Mouse (Mus musculus): ENCODE measurements around the gene En1.

En1 gene

DNA sequence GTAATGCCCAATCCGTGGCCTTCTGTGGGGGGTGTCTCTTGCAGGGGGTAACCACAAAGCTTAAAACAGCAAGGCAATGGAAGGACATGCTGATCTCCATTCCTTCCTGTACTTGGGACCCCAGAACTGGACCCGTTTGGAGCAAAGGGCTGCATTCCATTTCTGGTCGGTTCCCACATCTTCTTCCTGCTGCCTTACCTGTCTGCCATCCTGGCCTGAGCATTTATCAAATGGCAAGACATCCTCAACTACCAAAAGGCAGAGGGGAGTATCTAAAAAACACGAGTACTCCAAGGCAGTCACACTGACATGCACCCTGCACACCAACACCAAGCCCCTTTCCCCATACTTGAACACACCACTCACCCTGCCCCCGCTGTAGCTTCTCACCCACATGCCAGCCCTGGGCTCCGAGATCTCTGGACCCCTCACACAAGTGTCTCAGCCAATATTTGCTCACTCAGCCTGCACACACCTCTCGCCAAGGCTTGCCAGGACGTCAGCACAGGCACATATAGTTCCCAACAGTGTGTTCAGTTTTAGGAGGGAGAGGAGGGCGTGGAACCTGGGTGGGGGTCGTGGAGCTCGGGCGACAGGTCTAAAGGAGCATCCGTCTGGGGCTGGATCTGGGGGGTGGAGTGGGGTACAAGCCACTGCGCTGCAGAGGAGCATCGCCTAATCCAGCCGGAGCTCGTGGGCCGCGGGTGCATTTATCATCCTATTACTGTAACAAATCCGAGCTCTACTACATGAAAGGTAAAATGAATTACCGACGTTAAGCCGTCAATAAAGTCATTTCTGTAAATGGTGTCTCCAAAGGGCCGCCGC, 2.7 kb upstream of the En1 start:
- no peak for DNase-seq (ENCODE audit: extremely low read depth, insufficient read length, low spot score)

DNA sequence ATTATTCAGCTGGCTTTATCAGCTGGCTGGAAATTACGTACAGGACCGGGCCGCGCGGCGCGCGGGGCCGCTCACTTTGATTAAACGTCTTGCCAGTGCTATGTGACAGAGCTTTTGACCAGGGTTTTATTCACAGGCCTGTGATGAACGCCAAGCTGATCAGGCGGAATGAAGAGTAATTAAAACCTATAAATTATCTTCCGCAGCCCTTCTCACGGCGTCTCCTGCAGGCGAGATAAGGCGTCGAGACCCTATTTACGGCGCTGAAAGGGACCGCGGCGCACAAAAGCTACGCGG, 2.1 kb upstream of the En1 start:
- DNase-seq (ENCODE audit: extremely low read depth, insufficient read length, low spot score): no peak

DNA sequence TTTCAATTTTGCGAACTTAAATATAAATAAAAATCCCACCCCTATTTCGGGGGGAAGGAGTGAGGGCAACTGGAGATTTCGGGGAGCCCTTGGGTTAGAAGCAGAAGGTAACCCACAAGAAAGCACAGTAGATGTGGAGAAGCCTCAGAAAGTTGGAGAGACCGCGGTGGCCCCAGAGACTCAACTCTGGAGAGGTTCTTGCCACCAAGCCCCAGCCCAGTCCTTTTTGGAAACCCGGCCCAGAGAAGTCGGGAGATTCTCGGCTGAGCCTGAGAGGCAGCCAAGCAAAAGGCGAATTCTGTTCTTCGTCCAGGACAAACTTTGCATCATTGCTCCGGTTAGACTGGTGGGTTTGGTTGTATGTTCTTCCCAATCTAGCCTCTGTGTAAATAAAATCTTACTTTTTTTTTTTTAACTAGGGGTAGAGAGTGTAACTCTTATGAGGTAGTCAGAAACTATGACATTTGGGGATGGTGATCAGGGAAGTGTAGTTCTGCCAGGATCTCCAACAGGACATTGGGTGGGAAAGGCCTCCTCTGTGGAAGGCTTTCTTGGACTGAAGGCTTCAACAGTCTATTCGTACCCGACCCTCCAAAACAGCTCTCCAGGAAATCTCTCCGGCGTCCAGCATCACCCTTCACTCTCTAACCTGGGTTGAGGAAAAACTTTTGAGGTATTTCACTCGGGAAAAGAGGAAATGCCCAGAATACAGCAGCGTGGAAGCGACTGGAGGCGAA, 1.5 kb upstream of the En1 start:
- DNase-seq (ENCODE audit: extremely low read depth, insufficient read length, low spot score): no peak

DNA sequence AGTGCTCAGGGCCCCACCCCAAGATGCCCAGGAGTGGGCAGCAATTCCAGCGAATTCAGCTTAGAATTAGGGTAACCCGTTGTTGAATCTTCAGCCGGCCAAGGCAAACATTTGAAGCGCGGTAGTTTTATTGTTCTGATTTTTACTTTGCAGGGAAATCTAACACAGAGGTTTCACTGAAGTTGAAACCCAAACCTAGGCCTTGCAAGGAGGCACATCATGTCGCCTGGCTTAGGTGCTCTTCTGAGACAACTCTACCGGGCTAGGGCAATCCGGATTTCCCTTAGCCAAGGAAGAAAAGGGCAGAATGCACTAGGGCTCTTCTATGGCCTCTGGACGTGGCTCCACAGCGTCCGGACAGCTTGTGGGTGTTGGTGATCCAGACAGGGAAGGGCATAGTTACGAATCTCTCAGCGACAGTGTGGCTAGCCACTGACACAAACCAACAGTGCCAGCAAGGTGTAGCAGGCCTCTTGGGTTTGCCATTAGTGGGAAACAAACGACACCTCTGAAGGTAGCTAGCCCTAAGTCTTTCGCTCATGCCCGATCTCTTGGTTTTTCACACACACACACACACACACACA, 873 bp upstream of the En1 start:
- DNase-seq (ENCODE audit: extremely low read depth, insufficient read length, low spot score): no peak

DNA sequence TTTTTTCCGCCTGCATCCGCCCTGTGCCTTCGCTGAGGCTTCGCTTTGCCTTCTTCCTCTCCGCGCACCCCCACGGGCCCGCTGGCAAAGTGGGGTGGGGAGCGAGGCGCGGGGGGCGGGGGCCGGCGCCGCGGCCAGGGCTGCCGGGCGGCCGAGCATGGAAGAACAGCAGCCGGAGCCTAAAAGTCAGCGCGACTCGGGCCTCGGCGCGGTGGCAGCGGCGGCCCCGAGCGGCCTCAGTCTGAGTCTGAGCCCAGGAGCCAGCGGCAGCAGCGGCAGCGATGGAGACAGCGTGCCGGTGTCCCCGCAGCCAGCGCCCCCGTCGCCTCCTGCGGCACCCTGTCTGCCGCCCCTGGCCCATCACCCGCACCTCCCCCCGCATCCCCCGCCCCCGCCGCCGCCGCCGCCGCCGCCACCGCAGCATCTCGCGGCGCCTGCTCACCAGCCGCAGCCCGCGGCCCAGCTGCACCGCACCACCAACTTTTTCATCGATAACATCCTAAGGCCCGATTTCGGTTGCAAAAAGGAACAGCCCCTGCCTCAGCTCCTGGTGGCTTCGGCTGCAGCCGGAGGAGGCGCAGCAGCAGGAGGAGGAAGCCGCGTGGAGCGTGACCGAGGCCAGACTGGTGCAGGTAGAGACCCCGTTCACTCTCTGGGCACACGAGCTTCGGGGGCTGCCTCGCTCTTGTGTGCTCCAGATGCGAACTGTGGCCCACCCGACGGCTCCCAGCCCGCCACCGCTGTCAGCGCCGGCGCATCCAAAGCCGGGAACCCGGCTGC, 848 bp downstream of the En1 start:
- DNase-seq (ENCODE audit: extremely low read depth, insufficient read length, low spot score): no peak

DNA sequence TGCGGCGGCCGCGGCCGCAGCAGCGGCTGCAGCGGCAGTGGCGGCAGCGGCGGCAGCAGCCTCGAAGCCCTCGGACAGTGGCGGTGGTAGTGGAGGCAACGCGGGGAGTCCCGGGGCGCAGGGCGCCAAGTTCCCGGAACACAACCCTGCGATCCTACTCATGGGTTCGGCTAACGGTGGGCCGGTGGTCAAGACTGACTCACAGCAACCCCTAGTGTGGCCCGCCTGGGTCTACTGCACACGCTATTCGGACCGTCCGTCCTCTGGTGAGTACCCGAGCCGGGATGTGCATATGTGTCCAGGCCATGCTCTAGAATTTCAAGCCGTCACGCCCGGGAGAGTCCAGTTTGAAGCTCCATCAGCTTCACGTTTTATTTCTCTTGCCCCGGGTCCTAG, 1.4 kb downstream of the En1 start:
- DNase-seq (ENCODE audit: extremely low read depth, insufficient read length, low spot score): no peak

DNA sequence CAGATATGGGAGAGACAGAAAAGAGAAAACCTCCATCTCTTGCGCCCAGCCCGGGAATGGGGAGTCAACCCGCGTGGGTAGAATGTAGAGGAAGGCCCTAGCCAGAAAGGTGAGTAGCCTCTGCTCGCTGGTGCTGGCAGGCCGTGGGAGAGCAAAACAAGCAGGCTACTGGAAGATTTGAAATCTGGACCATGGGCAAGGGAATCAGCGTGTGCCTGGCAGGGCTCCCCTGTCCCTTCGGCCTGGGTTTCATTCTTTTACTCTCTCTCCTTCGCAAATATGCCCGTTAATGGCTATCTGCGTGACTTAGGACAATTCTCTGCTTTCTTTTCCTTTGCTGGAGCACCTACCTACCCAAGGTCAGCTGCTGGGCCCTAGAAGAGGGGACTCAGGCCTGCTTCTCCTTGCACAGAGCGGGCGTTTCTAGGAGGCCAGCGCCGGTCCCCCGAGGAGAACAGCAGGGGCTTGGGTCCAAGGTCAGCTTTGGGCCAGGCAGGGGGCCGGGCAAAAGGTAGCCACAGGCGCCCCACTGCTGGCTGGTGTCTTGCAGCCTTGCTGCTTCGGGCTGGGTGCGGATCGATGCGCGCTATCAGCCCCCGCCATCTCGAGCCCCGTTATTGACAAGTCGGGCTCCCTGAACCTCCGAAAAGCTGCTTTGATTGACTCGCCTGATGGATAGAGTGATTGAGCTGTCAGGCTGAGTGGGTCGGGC, 2.4 kb downstream of the En1 start:
- DNase-seq (ENCODE audit: extremely low read depth, insufficient read length, low spot score): no peak

DNA sequence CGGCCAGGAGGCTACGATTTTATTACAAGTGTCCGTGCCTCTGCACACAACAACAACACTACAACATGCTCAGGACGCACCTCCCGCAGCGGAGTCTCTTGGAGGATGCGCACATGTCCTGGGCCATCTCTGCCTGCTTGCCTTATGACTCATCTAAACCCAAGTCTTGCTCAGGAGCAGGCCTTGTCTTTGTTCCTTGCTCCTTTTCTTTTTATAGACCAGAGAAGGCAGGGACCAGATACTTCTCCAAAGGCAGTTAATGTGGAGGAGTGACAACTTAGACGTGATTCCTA, 2.9 kb downstream of the En1 start:
- no peak for DNase-seq (ENCODE audit: extremely low read depth, insufficient read length, low spot score)

DNA sequence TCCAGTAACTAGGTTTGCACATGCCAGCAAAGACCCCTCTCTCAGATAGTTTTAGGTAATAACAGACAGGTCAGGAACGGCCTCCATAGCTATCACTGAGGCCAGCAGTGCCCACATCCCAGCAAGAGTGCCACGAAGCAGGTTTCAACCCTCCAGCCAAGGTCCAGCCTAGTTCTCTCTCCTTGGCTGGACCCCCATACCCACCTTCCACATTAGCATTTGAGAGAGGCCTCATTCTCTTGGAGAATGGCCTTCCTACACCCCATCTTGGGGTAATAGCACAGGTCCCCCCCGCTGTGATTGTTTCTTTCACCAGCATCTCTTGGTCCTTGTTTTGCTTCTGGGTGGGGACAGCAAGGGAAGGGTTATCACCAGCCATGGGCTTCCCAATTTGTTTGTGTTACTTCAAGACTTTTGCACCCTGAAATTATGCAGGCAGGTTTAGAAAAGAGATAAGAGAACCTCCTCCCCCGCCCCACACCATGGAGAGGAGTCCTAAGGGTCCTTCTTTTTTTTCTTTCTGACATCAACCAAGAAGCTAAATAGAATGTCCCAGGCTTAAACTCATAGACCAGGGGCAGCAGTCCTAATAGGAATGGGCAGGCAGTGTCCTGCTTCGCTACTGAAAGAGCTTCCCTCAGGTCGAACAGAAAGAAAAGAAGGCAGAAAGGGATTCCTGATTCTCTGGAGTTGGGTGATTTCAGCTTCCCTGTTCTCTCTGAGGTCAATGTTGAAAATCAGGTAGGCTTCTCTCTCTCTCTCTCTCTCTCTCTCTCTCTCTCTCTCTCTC, 3.5 kb downstream of the En1 start:
- DNase-seq (ENCODE audit: extremely low read depth, insufficient read length, low spot score): no peak

DNA sequence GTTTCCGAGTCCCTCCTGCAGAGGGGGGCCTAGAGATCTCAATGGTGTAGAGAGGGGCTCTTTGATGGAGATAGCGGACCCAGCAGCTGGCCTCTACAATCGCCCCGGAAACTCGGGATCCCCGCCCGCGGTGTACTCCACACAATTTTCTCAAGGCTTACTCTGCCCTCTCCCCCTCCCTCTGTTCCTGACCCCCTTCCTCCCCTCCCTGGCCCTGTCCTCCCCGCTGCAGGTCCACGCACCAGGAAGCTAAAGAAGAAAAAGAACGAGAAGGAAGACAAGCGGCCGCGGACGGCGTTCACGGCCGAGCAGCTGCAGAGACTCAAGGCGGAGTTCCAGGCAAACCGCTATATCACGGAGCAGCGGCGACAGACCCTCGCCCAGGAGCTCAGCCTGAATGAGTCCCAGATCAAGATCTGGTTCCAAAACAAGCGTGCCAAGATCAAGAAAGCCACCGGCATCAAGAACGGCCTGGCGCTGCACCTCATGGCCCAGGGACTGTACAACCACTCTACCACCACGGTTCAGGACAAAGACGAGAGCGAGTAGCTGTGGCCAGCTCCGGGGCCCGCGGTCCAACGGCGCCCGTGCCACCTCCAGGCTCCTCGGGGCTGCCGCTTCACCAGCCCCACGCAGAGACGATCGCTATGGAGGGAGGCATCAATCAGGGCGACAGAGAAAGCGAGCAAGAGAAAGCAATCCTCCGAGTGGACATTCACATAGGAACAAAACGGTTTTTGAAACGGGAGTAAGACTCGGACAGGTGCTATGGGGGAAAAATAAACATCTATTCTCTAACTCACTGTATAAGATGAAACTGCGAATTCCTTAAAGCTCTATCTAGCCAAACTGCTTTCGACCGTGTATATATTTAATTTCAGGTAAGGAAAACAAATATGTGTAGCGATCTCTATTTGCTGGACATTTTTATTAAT, 4.7 kb downstream of the En1 start:
- DNase-seq (ENCODE audit: extremely low read depth, insufficient read length, low spot score): no peak

DNA sequence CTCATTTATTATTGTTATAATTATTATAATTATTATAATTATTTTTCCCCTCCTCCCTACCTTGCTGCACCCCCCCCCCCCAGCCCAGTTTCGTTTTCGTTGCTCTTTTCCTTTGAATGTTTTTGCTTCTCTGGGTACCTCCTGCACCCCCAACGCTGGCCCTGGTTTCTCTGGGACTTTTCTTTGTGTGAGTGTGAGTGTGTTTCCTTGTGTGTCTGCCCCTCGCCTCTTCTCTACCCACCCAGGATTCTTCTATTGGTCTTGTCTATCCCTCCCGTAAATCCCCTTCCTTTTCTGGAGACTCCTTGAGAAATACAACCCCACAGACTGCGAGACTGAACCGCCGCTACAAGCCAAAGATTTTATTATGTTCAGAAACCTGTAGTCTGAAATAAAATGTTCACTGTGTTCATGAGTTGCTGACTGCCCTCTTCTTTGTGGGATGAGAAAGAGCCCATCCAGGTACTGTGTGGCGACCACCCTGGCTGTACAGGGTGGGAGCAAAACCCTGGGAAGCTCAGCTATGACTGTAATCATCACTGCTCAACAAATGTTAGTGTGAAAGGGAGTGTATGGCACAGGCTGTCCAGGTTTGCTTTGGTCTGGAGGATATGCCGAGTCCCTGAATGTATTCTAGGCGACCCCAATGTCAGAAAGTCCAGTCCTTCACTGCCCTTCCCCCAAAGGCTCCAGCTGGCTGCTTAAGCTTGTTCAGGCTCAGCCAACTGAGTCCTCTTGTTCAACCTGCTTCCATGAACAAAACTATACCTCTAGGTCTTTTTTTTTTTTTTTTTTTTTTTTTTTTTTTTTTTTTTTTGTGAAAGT, 5.6 kb downstream of the En1 start:
- DNase-seq (ENCODE audit: extremely low read depth, insufficient read length, low spot score): no peak

DNA sequence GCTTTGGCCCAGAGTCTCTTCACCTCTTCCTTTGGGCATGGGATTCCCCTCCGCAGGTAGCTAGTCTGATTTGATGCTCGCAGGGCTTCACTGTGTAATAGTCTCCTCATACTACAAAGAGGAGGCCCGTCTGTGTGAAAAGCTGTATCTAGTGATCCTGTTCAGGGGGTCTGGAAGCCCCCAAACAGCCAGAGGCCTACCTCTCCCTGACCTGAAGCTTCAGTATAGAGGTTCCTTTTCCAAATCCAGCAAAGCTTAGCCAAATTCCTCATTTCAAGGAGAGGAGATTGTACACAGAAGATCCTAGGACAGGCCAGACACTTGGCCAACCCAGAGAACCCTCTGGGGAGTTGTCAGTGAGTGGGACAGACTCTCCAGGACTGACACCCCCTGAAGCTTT, 6.2 kb downstream of the En1 start:
- DNase-seq (ENCODE audit: extremely low read depth, insufficient read length, low spot score): no peak

DNA sequence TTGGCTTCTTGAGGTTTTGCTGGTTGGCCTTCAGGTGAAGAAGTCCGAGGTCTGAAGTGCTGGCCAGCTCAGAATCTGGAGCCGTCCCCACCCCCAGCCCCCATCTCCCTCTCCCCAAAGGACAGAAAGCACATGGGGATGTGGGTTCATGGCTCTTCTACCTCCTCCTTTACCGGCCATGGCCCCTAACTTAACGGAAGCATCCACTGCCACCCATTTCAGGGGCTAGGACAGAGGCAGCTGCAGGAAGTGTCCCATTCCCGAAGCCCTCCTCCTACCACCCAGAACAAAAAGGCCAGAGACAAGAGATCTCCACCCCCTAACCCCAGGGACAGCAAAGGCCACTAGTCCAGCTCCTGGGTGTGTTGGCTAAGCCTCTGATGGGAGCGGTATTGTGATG, 7.4 kb downstream of the En1 start:
- DNase-seq (ENCODE audit: extremely low read depth, insufficient read length, low spot score): no peak

DNA sequence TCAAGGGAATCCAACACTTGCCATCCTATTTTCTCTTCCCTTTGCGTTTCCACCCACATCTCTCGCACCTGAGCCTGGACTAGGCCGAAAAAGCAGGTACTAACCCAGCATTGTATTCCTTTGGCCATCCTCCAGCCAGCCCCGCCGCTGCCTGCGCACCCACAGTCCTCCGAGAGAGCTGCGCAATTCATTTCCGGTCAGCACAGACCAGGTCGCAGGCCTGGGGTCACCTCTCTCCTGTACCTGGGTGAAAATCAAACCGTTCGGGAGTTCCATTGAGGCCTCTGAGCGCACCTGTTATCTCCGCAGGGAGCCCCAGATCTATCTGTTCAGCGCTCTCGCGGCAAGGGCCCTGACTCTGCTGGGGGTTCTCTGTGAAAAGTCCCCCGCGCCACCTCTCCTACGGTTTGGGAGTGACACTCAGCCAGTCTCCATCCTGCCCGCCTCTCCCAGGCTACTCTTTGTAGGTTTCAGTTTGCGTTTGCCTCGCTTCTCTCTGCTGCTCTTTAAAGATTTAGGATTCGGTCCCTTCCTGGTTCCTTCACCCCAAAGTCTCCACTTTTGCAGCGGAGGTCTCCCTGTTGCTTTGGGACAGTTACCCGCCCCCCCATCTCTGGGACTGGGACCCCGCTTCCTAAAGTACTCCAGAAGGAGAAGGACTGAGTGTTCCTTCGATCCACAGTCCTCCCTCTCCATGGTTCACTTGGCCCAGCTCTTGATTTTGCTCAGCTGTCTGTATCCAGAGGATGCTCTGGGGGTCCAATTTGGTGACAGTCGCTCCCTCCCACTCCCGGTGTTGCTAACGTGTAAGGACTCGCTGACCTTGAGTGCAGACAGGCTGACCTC, 11.5 kb downstream of the En1 start:
- no peak for DNase-seq (ENCODE audit: extremely low read depth, insufficient read length, low spot score)

DNA sequence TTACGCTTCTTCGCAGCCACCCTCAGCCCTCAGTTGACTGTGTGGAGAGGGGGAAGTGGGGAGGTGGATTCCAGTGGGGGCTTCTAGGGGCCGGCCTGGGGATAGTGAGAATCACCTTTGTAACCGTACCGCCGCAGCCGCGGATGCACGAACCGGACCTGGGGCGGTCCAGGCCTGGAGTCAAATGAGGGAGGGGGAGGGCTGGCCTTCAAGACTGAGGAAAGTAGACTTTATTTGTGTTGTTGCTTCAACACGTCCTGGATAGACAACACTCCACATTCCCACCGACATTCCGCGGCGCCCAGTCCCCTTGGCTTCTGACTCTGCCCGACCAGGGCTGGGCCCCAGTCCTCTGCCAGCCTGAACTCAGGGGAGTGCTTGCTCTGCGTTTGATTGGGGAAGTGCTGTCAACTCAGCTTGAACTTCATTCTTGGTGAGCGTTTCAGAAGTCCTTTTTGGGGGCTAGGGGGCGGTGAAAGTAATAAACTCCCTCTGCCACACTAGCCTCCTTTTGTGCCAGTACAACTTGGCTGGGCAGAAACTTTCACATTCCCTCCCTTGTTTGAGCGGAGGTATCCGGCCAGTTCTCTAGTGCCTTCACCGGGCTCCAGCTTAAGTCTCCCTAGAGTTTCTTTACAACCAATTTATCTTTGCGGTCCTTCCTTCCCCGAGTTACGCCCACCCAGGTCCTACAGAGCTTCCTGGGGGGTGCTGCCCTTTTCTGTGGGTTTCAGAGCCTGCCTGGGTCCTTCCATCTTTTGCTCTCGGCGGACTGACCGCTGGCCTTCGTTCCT, 12.3 kb downstream of the En1 start:
- no peak for DNase-seq (ENCODE audit: extremely low read depth, insufficient read length, low spot score)

DNA sequence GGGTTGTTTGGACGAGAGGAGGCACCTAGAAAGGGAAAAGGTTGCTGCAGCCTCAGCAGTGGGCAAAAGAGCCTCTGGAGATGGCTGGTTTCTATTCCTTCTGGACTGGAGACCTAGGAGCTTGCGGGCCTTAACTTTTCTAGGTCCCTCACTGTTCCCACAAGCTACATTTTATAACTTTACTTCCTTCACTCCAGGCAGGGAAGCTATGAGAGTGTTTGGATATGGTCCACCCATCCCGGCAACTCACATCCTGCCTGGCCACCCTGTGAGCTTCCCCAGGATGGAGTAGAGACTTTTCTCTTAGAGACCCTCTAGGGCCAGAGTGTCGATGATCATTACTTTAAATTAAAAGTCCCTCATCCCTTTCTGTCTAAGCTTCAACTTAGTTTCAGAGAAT, 13.3 kb downstream of the En1 start:
- no peak for DNase-seq (ENCODE audit: extremely low read depth, insufficient read length, low spot score)

DNA sequence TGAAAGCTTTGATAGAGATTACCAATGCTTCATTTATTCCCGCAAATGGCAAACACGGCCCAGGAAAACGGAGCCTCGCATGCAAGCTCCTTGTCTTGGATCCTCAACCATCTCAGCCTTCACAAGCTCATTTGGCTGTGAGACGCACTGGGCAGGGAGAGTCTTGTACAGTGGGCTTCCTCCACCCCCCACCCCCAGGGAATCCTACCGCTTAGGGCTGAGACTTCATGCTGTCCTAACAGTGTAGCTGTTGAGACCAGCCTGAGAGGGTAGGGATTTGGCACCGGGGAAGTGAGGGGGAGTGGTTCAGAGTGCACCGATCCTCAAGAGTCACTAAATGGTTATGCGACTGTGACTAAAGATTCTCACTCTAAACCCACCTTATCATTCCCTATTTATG, 13.7 kb downstream of the En1 start:
- DNase-seq (ENCODE audit: extremely low read depth, insufficient read length, low spot score): no peak
